Mouse (Mus musculus): ENCODE measurements around the gene Gm20388. TPM values are rescaled to one million over a fixed set of nuclear protein-coding genes. Genes with fewer than 3 reads are reported as not detected.

Gm20388 gene
- polyA plus RNA-seq, 1 experiment from 2014 or later = 4.4 TPM

DNA sequence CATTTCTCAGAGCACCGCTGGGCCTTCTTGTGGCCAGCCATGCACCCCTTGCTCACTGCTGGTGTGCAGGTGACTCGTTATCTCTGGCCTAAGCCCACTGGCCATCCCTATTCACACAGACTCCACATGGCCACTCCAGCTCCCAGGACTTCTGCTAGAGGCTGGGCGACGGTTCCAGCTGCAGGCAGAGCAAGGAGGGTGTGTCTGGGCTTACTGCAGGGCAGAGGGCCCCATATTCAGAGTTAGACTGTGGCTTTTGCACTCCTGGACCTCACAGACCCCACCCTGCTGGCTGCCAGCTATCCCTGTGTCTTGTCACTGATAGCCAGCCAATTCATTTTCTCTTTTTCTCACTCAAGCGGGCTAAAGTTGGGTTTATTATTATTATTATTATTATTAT is 773.4 kb downstream of the Gm20388 start:
- no peaks in the 10 kb centered on the region for H3K27me3 ChIP-seq
- no peak overlapping the region for H3K27ac ChIP-seq
- no peaks in the 10 kb centered on the region for H3K36me3 ChIP-seq
- no peak overlapping the region for H3K4me3 ChIP-seq (replicated peaks)
- H3K4me2 ChIP-seq (replicated peaks) = no peak overlapping the region
- no peak overlapping the region for H3K9ac ChIP-seq (replicated peaks)
- no peaks in the 10 kb centered on the region for H3K9me3 ChIP-seq
- ATAC-seq = no peak
- 0 out of 2 replicates have a peak, but pooled peaks cover 2% of the 10 kb centered on the region for H3K4me1 ChIP-seq (replicated peaks)
- WGBS = 68% methylated on average over 5 of the region's 5 CpGs

DNA sequence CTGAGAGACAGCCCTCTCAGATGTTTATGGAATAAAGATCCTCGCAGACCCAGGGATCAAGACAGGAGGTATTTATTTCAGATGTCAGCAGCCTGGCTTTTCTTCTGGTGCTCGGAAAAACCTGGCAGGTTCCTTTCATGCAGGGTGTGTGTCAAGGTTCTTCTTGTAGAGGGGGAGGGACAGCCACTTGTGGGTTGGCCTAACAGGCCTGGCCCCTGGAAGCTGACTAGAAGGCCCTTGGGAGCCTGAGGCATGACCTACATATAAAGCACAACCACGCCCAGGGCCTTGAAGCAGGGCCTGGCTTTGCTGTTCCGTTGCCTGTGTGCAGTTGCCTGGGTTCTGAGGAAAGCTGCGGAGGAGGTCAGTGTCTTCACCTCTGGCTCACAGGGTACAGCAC is 774.5 kb downstream of the Gm20388 start:
- WGBS = 72% methylated on average over 5 of the region's 5 CpGs
- no peaks in the 10 kb centered on the region for H3K36me3 ChIP-seq
- H3K27ac ChIP-seq = no peak overlapping the region
- H3K4me2 ChIP-seq (replicated peaks) = no peak overlapping the region
- no peaks in the 10 kb centered on the region for H3K9me3 ChIP-seq
- H3K9ac ChIP-seq (replicated peaks) = no peak overlapping the region
- no peaks in the 10 kb centered on the region for H3K27me3 ChIP-seq
- H3K4me1 ChIP-seq (replicated peaks) = 0 out of 2 replicates have a peak, but pooled peaks cover 2% of the 10 kb centered on the region
- ATAC-seq = no peak
- no peak overlapping the region for H3K4me3 ChIP-seq (replicated peaks)

DNA sequence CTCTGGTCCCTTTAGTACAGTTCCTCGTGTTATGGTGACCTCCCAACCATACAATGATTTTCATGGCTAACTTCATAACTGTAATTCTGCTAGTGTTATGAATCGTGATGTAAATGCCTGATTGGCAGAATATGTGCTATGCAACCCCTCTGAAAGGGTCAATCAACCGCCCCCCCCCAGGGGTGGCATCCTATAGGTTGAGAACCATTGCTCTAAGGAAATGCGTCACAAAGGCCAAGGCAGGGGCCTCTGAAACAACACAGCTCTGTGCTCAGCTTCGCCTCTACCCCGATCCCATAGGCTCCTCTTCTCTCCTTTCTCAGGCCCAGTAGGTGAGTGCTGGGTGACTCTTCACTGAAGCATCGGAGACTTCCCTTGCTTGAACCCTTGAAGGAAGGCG is 775.0 kb downstream of the Gm20388 start:
- no peaks in the 10 kb centered on the region for H3K9me3 ChIP-seq
- no peak overlapping the region for H3K4me2 ChIP-seq (replicated peaks)
- WGBS = 76% methylated on average over 8 of the region's 8 CpGs
- no peak overlapping the region for H3K4me3 ChIP-seq (replicated peaks)
- no peak overlapping the region for H3K9ac ChIP-seq (replicated peaks)
- 0 out of 2 replicates have a peak, but pooled peaks cover 2% of the 10 kb centered on the region for H3K4me1 ChIP-seq (replicated peaks)
- H3K27ac ChIP-seq = no peak overlapping the region
- H3K27me3 ChIP-seq = no peaks in the 10 kb centered on the region
- H3K36me3 ChIP-seq = no peaks in the 10 kb centered on the region
- ATAC-seq = no peak

GRCm38 (mm10) chr8:120686051-120686450 is 775.4 kb downstream of the Gm20388 start:
- Histone ChIP-seq H3K27ac (no peak overlapping the region), H3K9ac (replicated peaks) (no peak overlapping the region), H3K36me3 (no peaks in the 10 kb centered on the region), H3K4me3 (replicated peaks) (no peak overlapping the region), H3K4me1 (replicated peaks) (0 out of 2 replicates have a peak, but pooled peaks cover 2% of the 10 kb centered on the region), H3K27me3 (no peaks in the 10 kb centered on the region), H3K4me2 (replicated peaks) (no peak overlapping the region), H3K9me3 (no peaks in the 10 kb centered on the region)
- ATAC-seq = no peak
- WGBS = 89% methylated on average over 13 of the region's 13 CpGs

GRCm38 (mm10) chr8:120686576-120686975 is 775.9 kb downstream of the Gm20388 start:
- WGBS = 85% methylated on average over 5 of the region's 5 CpGs
- ATAC-seq = no peak
- no peak overlapping the region for H3K9ac ChIP-seq (replicated peaks)

DNA sequence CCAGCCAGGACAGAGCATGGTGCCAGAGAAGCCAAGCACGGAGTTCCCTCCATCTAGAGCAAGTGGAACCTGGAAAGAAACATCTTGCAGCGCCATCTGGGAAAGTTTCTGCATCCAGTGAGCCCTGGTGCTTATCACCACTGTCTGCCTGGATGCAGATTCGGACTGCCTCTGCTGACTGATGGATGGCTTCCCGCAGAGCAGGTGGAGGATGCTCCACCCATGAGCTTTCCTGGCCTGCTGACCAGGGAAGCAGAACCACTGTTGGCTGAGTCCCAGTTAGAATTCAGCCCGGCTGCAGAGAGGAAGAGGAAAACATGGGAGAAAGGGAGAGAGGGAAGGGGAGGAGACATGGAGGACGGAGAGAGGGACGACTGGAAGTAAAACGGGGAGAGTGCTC is 777.1 kb downstream of the Gm20388 start:
- Histone ChIP-seq H3K4me2 (replicated peaks) (no peak overlapping the region), H3K4me1 (replicated peaks) (0 out of 2 replicates have a peak, but pooled peaks cover 2% of the 10 kb centered on the region), H3K4me3 (replicated peaks) (no peak overlapping the region), H3K9ac (replicated peaks) (no peak overlapping the region), H3K27ac (no peak overlapping the region), H3K9me3 (no peaks in the 10 kb centered on the region), H3K36me3 (no peaks in the 10 kb centered on the region), H3K27me3 (no peaks in the 10 kb centered on the region)
- no peak for ATAC-seq
- 73% methylated on average over 8 of the region's 8 CpGs for WGBS

More at GRCm38 (mm10) chr8:120686576-120686975, 775.9 kb downstream of the Gm20388 start:
- Histone ChIP-seq H3K36me3 (no peaks in the 10 kb centered on the region), H3K4me2 (replicated peaks) (no peak overlapping the region), H3K4me3 (replicated peaks) (no peak overlapping the region), H3K4me1 (replicated peaks) (0 out of 2 replicates have a peak, but pooled peaks cover 2% of the 10 kb centered on the region), H3K9me3 (no peaks in the 10 kb centered on the region), H3K27me3 (no peaks in the 10 kb centered on the region), H3K27ac (no peak overlapping the region)

DNA sequence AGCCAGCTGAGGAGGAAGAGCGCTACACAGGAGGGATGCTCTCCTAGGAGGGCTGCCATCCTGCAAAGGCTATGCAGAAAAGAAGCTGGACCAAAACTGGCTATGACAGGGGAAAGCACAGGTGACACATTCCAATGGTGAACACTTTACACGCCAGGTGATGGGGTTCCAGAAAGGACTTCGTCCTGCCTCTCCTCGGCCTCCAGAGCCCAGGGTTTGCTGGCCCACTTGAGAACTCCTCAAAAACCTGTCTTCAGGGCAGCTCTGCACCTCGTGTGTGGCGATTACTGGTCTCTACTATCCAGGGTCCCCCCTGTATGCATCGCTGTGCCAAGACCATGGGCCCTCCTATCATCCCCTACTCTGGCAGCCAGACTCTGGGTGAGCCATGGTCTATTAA is 777.9 kb downstream of the Gm20388 start:
- H3K4me3 ChIP-seq (replicated peaks) = no peak overlapping the region
- H3K36me3 ChIP-seq = no peaks in the 10 kb centered on the region
- ATAC-seq = no peak
- H3K27me3 ChIP-seq = no peaks in the 10 kb centered on the region
- WGBS = 93% methylated on average over 7 of the region's 7 CpGs
- 0 out of 2 replicates have a peak, but pooled peaks cover 2% of the 10 kb centered on the region for H3K4me1 ChIP-seq (replicated peaks)
- H3K9ac ChIP-seq (replicated peaks) = no peak overlapping the region
- H3K27ac ChIP-seq = no peak overlapping the region
- no peak overlapping the region for H3K4me2 ChIP-seq (replicated peaks)
- H3K9me3 ChIP-seq = no peaks in the 10 kb centered on the region

GRCm38 (mm10) chr8:120692934-120693333 is 782.3 kb downstream of the Gm20388 start:
- Histone ChIP-seq H3K36me3 (no peaks in the 10 kb centered on the region), H3K4me1 (replicated peaks) (peaks cover 8% of the 10 kb centered on the region; the same call in 1 of the 2 replicates), H3K27me3 (no peaks in the 10 kb centered on the region), H3K9me3 (no peaks in the 10 kb centered on the region), H3K4me2 (replicated peaks) (no peak overlapping the region), H3K27ac (no peak overlapping the region), H3K4me3 (replicated peaks) (no peak overlapping the region), H3K9ac (replicated peaks) (no peak overlapping the region)
- 72% methylated on average over 4 of the region's 4 CpGs for WGBS
- no peak for ATAC-seq

GRCm38 (mm10) chr8:120693861-120694493 is 783.3 kb downstream of the Gm20388 start:
- no peaks in the 10 kb centered on the region for H3K27me3 ChIP-seq
- no peak overlapping the region for H3K4me2 ChIP-seq (replicated peaks)
- no peak overlapping the region for H3K4me3 ChIP-seq (replicated peaks)
- no peaks in the 10 kb centered on the region for H3K36me3 ChIP-seq
- H3K9ac ChIP-seq (replicated peaks) = no peak overlapping the region
- ATAC-seq = no peak
- 57% methylated on average over 22 of the region's 22 CpGs for WGBS
- no peaks in the 10 kb centered on the region for H3K9me3 ChIP-seq
- H3K27ac ChIP-seq = no peak overlapping the region
- H3K4me1 ChIP-seq (replicated peaks) = peaks cover 8% of the 10 kb centered on the region; the same call in 1 of the 2 replicates

GRCm38 (mm10) chr8:120696401-120697153 is 785.9 kb downstream of the Gm20388 start:
- no peaks in the 10 kb centered on the region for H3K36me3 ChIP-seq
- no peaks in the 10 kb centered on the region for H3K27me3 ChIP-seq
- H3K9me3 ChIP-seq = no peaks in the 10 kb centered on the region
- WGBS = 55% methylated on average over 13 of the region's 13 CpGs
- no peak overlapping the region for H3K4me3 ChIP-seq (replicated peaks)
- H3K27ac ChIP-seq = no peak overlapping the region
- no peak for ATAC-seq
- no peak overlapping the region for H3K4me2 ChIP-seq (replicated peaks)
- H3K9ac ChIP-seq (replicated peaks) = no peak overlapping the region
- peaks cover 8% of the 10 kb centered on the region; the same call in 1 of the 2 replicates for H3K4me1 ChIP-seq (replicated peaks)

DNA sequence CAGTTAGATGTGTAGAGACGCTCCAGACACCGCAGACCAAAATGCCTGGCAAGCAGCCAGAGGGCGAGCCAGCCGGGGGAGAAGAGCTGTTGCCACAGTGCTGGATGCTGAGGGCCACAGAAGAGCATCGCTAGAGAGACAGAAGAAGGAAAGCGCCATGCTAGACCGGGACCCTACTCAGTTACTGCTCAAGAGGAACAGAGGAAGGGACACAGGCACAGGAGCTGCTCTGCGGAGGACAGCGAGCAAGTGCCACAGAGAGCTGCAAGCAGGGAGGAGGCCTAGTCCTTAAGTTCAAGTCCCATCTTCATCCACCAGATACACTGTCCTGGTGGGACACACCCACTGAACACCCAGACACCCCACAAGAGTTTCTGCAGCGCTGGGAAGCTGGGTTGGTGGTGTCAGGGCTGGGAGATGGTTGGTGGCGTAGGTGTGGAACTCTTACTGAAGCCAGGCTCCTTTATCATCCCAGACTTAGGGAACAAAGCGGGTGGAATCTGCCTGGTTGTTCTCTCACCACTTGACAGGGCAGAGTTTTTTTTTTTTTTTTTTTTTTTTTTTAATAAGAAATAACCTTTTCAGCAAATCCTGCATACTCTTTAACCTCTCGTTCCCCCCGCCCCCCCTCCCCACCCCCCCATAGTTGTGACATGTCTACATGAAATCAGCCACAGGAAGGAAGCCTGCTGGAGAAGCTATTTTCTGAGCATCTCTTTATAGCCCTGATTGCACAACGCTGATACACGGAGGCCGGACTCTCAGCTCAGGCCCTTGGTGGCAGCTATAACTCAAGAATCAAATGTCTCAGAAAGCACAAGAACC is 786.7 kb downstream of the Gm20388 start:
- no peak overlapping the region for H3K4me3 ChIP-seq (replicated peaks)
- H3K9ac ChIP-seq (replicated peaks) = no peak overlapping the region
- no peaks in the 10 kb centered on the region for H3K36me3 ChIP-seq
- H3K9me3 ChIP-seq = no peaks in the 10 kb centered on the region
- no peak overlapping the region for H3K4me2 ChIP-seq (replicated peaks)
- whole genome bisulfite sequencing = 84% methylated on average over 17 of the region's 17 CpGs
- ATAC-seq = no peak
- H3K27ac ChIP-seq = no peak overlapping the region
- H3K27me3 ChIP-seq = no peaks in the 10 kb centered on the region
- H3K4me1 ChIP-seq (replicated peaks) = peaks cover 8% of the 10 kb centered on the region; the same call in 1 of the 2 replicates

DNA sequence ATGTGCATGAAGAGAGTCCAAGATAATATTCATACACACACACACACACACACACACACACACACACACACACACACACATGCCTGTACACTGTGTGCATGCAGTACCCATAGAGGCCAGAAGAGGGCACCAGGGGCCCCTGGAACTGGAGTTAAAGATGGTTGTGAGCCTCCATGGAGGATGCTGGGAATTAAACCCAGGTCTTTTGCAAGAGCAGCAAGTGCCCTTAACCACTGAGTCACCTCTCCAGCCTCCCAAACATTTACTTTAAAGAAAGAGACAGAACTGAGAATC is 787.3 kb downstream of the Gm20388 start:
- Histone ChIP-seq H3K4me3 (replicated peaks) (no peak overlapping the region), H3K27ac (no peak overlapping the region), H3K4me2 (replicated peaks) (no peak overlapping the region), H3K9me3 (no peaks in the 10 kb centered on the region), H3K4me1 (replicated peaks) (peaks cover 8% of the 10 kb centered on the region; the same call in 1 of the 2 replicates), H3K9ac (replicated peaks) (no peak overlapping the region), H3K36me3 (no peaks in the 10 kb centered on the region), H3K27me3 (no peaks in the 10 kb centered on the region)
- no peak for ATAC-seq

Measured in midbrain, embryonic 13.5 days (tissue).